In genomic region chr4:70011491-70012219, GRCm38 (mm10) we compare ENCODE assay signal across 22 mouse cellular contexts.
DNase-seq lines count a peak whose midpoint lies in the region; ATAC-seq and TF ChIP-seq lines count a peak whose summit lies in the region.
"Had no signal": no experiment of that assay in that cellular context is flagged by ENCODE, and none has a peak within 500 bp of the region (broad histone marks: within the 10 kb centered on the region; RNA-seq: fewer than 3 reads in every experiment).

No protein-coding gene starts in this region.

- no peak overlapping the region for H3K9ac ChIP-seq in embryonic facial prominence, embryonic 11.5 days (replicated peaks; ENCODE audit: low read length)
- no peak overlapping the region for H3K9ac ChIP-seq in midbrain, embryonic 11.5 days (ENCODE audit: low read length)
- no peak overlapping the region for H3K9ac ChIP-seq in midbrain, postnatal 0 days (replicated peaks; ENCODE audit: low read length, poor library complexity, severe bottlenecking)
- H3K9ac ChIP-seq in hindbrain, embryonic 14.5 days = no peak overlapping the region
- no peak overlapping the region for H3K9ac ChIP-seq in neural tube, embryonic 13.5 days
- H3K9ac ChIP-seq in forebrain, embryonic 11.5 days (ENCODE audit: low read length) = no peak overlapping the region
- H3K9ac ChIP-seq: forebrain, postnatal 0 days; heart, embryonic 13.5 days; liver, postnatal 0 days had no signal

- H3K27ac ChIP-seq in embryonic facial prominence, embryonic 11.5 days (replicated peaks; ENCODE audit: low read depth, low read length) = no peak overlapping the region
- H3K27ac ChIP-seq in embryonic facial prominence, embryonic 10.5 days (replicated peaks) = no peak overlapping the region
- peak overlapping the region; percentile 11; the same call in 1 of the 2 replicates for H3K27ac ChIP-seq in midbrain, embryonic 11.5 days (ENCODE audit: low read depth, low read length)
- no peak overlapping the region for H3K27ac ChIP-seq in midbrain, postnatal 0 days (ENCODE audit: low read depth, low read length)
- H3K27ac ChIP-seq in hindbrain, embryonic 14.5 days = no peak overlapping the region
- no peak overlapping the region; the same call in 1 of the 2 replicates for H3K27ac ChIP-seq in neural tube, embryonic 13.5 days (replicated peaks)
- no peak overlapping the region for H3K27ac ChIP-seq in forebrain, embryonic 11.5 days (ENCODE audit: low read depth, low read length)
- H3K27ac ChIP-seq: gastrocnemius, adult 2 months; heart, embryonic 13.5 days; kidney, postnatal 0 days; left cerebral cortex, adult 2 months had no signal

- no peak for TF ChIP-seq CTCF in midbrain, postnatal 0 days (IDR thresholded peaks at IDR 0.05)

- WGBS in embryonic facial prominence, embryonic 11.5 days = 77% methylated on average over 4 of the region's 4 CpGs
- WGBS in embryonic facial prominence, embryonic 10.5 days = 88% methylated on average over 4 of the region's 4 CpGs
- 87% methylated on average over 4 of the region's 4 CpGs for WGBS in midbrain, embryonic 11.5 days
- 86% methylated on average over 4 of the region's 4 CpGs for WGBS in midbrain, postnatal 0 days
- WGBS in hindbrain, embryonic 14.5 days = 88% methylated on average over 4 of the region's 4 CpGs
- WGBS in neural tube, embryonic 13.5 days = 85% methylated on average over 4 of the region's 4 CpGs
- 81% methylated on average over 4 of the region's 4 CpGs for WGBS in forebrain, embryonic 11.5 days

- ATAC-seq in embryonic facial prominence, embryonic 11.5 days (replicated peaks; ENCODE audit: insufficient number of reproducible peaks, low FRiP score, low TSS enrichment, low read depth) = no peak
- ATAC-seq in midbrain, embryonic 11.5 days (ENCODE audit: low FRiP score) = peak; percentile 76
- ATAC-seq in midbrain, postnatal 0 days (ENCODE audit: low FRiP score) = no peak
- ATAC-seq in hindbrain, embryonic 14.5 days (ENCODE audit: low FRiP score) = peak; percentile 60
- peak; percentile 23; the same call in 1 of the 2 replicates for ATAC-seq in neural tube, embryonic 13.5 days (ENCODE audit: low read depth)
- no peak for ATAC-seq in forebrain, embryonic 11.5 days (replicated peaks; ENCODE audit: low FRiP score)
- ATAC-seq: intestine, postnatal 0 days; liver, postnatal 0 days had no signal

- no peak overlapping the region for H3K4me2 ChIP-seq in embryonic facial prominence, embryonic 11.5 days (ENCODE audit: low read depth, low read length)
- H3K4me2 ChIP-seq in midbrain, embryonic 11.5 days = no peak overlapping the region
- H3K4me2 ChIP-seq in midbrain, postnatal 0 days (ENCODE audit: low read depth, low read length, poor library complexity, severe bottlenecking) = no peak overlapping the region
- H3K4me2 ChIP-seq in hindbrain, embryonic 14.5 days (replicated peaks) = no peak overlapping the region
- H3K4me2 ChIP-seq in neural tube, embryonic 13.5 days = no peak overlapping the region
- H3K4me2 ChIP-seq in forebrain, embryonic 11.5 days (ENCODE audit: low read depth, low read length, severe bottlenecking) = no peak overlapping the region
- H3K4me2 ChIP-seq: heart, embryonic 13.5 days had no signal

- H3K4me3 ChIP-seq in embryonic facial prominence, embryonic 11.5 days (ENCODE audit: low read depth, low read length) = no peak overlapping the region
- no peak overlapping the region for H3K4me3 ChIP-seq in embryonic facial prominence, embryonic 10.5 days
- no peak overlapping the region for H3K4me3 ChIP-seq in midbrain, embryonic 11.5 days (ENCODE audit: low read depth, low read length)
- H3K4me3 ChIP-seq in midbrain, postnatal 0 days (ENCODE audit: low read depth, low read length) = no peak overlapping the region
- no peak overlapping the region for H3K4me3 ChIP-seq in hindbrain, embryonic 14.5 days (replicated peaks; ENCODE audit: low read length)
- H3K4me3 ChIP-seq in neural tube, embryonic 13.5 days = no peak overlapping the region
- no peak overlapping the region for H3K4me3 ChIP-seq in forebrain, embryonic 11.5 days (ENCODE audit: low read depth, low read length)
- H3K4me3 ChIP-seq: gastrocnemius, adult 2 months; heart, embryonic 13.5 days; left cerebral cortex, adult 2 months had no signal

- no peaks in the 10 kb centered on the region for H3K36me3 ChIP-seq in embryonic facial prominence, embryonic 11.5 days (replicated peaks; ENCODE audit: control insufficient read depth, insufficient read depth, low read depth, low read length)
- H3K36me3 ChIP-seq in embryonic facial prominence, embryonic 10.5 days (replicated peaks) = no peaks in the 10 kb centered on the region
- H3K36me3 ChIP-seq in midbrain, embryonic 11.5 days (ENCODE audit: control insufficient read depth, insufficient read depth, low read length) = no peaks in the 10 kb centered on the region
- H3K36me3 ChIP-seq in midbrain, postnatal 0 days (ENCODE audit: insufficient read depth, low read length) = no peaks in the 10 kb centered on the region
- H3K36me3 ChIP-seq in hindbrain, embryonic 14.5 days (replicated peaks; ENCODE audit: control insufficient read depth, insufficient read depth) = no peaks in the 10 kb centered on the region
- no peaks in the 10 kb centered on the region for H3K36me3 ChIP-seq in neural tube, embryonic 13.5 days
- H3K36me3 ChIP-seq in forebrain, embryonic 11.5 days (ENCODE audit: control insufficient read depth, insufficient read depth, low read length) = no peaks in the 10 kb centered on the region
- H3K36me3 ChIP-seq: heart, embryonic 13.5 days had no signal

- H3K4me1 ChIP-seq in embryonic facial prominence, embryonic 11.5 days (ENCODE audit: control insufficient read depth, insufficient read depth, low read length) = no peaks in the 10 kb centered on the region
- peaks cover 8% of the 10 kb centered on the region for H3K4me1 ChIP-seq in embryonic facial prominence, embryonic 10.5 days
- H3K4me1 ChIP-seq in midbrain, embryonic 11.5 days (ENCODE audit: control insufficient read depth, insufficient read depth, low read length) = peaks cover 6% of the 10 kb centered on the region
- H3K4me1 ChIP-seq in midbrain, postnatal 0 days (ENCODE audit: insufficient read depth, low read length) = no peaks in the 10 kb centered on the region
- no peaks in the 10 kb centered on the region for H3K4me1 ChIP-seq in hindbrain, embryonic 14.5 days (replicated peaks; ENCODE audit: control insufficient read depth, insufficient read depth, low read length)
- peaks cover 7% of the 10 kb centered on the region for H3K4me1 ChIP-seq in neural tube, embryonic 13.5 days (replicated peaks)
- no peaks in the 10 kb centered on the region for H3K4me1 ChIP-seq in forebrain, embryonic 11.5 days (replicated peaks; ENCODE audit: control insufficient read depth, insufficient read depth, low read length)
- H3K4me1 ChIP-seq: heart, embryonic 13.5 days had no signal

- H3K9me3 ChIP-seq in embryonic facial prominence, embryonic 11.5 days (replicated peaks; ENCODE audit: control insufficient read depth, low read length) = no peaks in the 10 kb centered on the region
- H3K9me3 ChIP-seq in embryonic facial prominence, embryonic 10.5 days = no peaks in the 10 kb centered on the region
- H3K9me3 ChIP-seq in midbrain, embryonic 11.5 days (ENCODE audit: control insufficient read depth, low read length) = no peaks in the 10 kb centered on the region
- no peaks in the 10 kb centered on the region for H3K9me3 ChIP-seq in midbrain, postnatal 0 days (ENCODE audit: low read length)
- no peaks in the 10 kb centered on the region for H3K9me3 ChIP-seq in hindbrain, embryonic 14.5 days (ENCODE audit: control insufficient read depth, low read length)
- no peaks in the 10 kb centered on the region for H3K9me3 ChIP-seq in neural tube, embryonic 13.5 days
- no peaks in the 10 kb centered on the region for H3K9me3 ChIP-seq in forebrain, embryonic 11.5 days (ENCODE audit: control insufficient read depth, low read length)
- H3K9me3 ChIP-seq: heart, embryonic 13.5 days had no signal

- peak; percentile 9 for DNase-seq in embryonic facial prominence, embryonic 11.5 days (ENCODE audit: low spot score)
- DNase-seq in embryonic facial prominence, embryonic 10.5 days (ENCODE audit: low spot score) = no peak
- peak; percentile 86 for DNase-seq in midbrain, embryonic 11.5 days (ENCODE audit: low spot score, missing footprints)
- no peak for DNase-seq in midbrain, postnatal 0 days (ENCODE audit: low spot score)
- peak; percentile 41 for DNase-seq in hindbrain, embryonic 14.5 days (ENCODE audit: low spot score)
- DNase-seq in left cerebral cortex, adult 18-20 months (ENCODE audit: low spot score in 2 of 2) = no peak
- DNase-seq in forebrain, embryonic 11.5 days (ENCODE audit: low spot score) = no peak
- DNase-seq: adrenal gland, postnatal 14 days; cerebellum, adult 18-20 months; gastrocnemius, adult 2 months; heart, adult 11 months; heart, postnatal 36 days; liver; liver, postnatal 0 days; lung, postnatal 36 days; thymus, adult 2 months had no signal

- no peaks in the 10 kb centered on the region for H3K27me3 ChIP-seq in embryonic facial prominence, embryonic 11.5 days (ENCODE audit: control insufficient read depth, insufficient read depth, low read length)
- H3K27me3 ChIP-seq in embryonic facial prominence, embryonic 10.5 days (replicated peaks; ENCODE audit: low read depth, poor library complexity, severe bottlenecking) = no peaks in the 10 kb centered on the region
- no peaks in the 10 kb centered on the region for H3K27me3 ChIP-seq in midbrain, embryonic 11.5 days (ENCODE audit: control insufficient read depth, insufficient read depth, low read length)
- H3K27me3 ChIP-seq in midbrain, postnatal 0 days (ENCODE audit: insufficient read depth, low read length) = no peaks in the 10 kb centered on the region
- no peaks in the 10 kb centered on the region for H3K27me3 ChIP-seq in hindbrain, embryonic 14.5 days (ENCODE audit: control insufficient read depth, insufficient read depth, low read length)
- H3K27me3 ChIP-seq in neural tube, embryonic 13.5 days = no peaks in the 10 kb centered on the region
- no peaks in the 10 kb centered on the region for H3K27me3 ChIP-seq in forebrain, embryonic 11.5 days (ENCODE audit: control insufficient read depth, insufficient read depth, low read length)
- H3K27me3 ChIP-seq: heart, embryonic 13.5 days had no signal

Comparison
In these comparisons a context has a peak if more than half of its experiments do, and no peak if none do; other contexts are left out.
1. ATAC-seq: peak in midbrain, embryonic 11.5 days (single experiment), hindbrain, embryonic 14.5 days (single experiment) and neural tube, embryonic 13.5 days (single experiment); none in embryonic facial prominence, embryonic 11.5 days (single experiment), midbrain, postnatal 0 days (single experiment) and forebrain, embryonic 11.5 days (single experiment).
2. DNase-seq: peak in embryonic facial prominence, embryonic 11.5 days (single experiment), midbrain, embryonic 11.5 days (single experiment) and hindbrain, embryonic 14.5 days (single experiment); none in embryonic facial prominence, embryonic 10.5 days (single experiment), midbrain, postnatal 0 days (single experiment), left cerebral cortex, adult 18-20 months (0 of 2) and forebrain, embryonic 11.5 days (single experiment).